Mouse (Mus musculus) thymus, postnatal 36 days (tissue): ENCODE results near the gene Dus1l.
"Not testable (repeated sequence)": the region's sequence is repeated elsewhere in the genome, so short reads cannot be mapped to it uniquely, and the experiment has no call there.

ENCODE experiments used
- DNase-seq, 2 experiments: peaks; one replicate each; pipeline ENCODE4 v3.0.0; 2022; ENCODE audit warnings: mixed read lengths in 2 of 2

The Dus1l gene

DNA sequence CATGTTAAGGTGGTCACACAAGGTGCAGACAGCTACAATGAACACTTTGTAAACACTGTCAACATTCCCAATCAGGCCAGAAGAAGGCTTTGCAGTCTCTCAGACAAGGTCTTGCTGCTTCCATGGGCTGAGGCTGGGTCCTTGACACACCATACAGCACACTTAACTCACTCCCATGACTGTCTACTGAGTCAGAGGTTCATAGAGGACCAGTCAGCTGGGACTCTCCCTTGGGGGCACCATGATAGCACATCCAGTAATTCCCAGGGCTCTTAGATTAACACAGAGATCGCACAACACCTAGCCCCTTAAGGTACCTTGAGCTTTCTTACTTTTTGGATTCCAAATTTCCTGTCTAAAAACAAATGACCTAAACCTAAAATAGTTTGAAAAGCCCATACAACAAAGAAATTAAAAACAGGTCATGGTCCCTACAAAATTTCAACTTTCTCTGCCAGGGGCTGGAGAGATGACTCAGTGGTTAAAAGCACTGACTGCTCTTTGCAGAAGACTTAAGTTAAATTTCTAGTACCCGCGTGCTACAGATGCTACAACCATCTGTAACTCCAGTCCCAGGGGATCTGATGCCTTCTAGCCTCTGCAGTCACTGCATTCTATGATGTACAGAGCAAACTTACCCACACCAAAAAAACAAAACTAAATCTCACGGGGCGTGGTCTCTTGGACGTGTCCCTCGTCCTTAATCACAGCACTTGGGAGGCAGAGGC, 22.6 kb downstream of the Dus1l start:
- no peak for DNase-seq

DNA sequence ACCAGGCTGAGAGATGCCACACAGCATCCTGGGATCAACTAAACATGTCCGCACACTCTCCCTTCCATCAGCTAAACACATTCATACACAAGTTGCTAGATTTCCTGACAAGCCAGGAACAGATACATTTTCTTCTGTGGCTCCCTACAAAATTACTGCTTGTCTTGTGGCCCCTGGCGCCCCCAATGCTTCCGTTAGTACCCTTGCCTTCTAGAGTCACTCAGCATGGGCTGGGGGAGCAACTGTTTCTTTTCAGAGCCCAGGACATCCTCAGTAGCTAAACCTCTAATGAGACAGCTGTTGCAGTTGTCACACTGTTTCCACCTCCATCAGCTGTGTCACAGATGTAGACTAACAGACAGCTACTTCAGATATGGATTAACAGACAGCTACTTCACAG, 23.5 kb downstream of the Dus1l start:
- no peak for DNase-seq

DNA sequence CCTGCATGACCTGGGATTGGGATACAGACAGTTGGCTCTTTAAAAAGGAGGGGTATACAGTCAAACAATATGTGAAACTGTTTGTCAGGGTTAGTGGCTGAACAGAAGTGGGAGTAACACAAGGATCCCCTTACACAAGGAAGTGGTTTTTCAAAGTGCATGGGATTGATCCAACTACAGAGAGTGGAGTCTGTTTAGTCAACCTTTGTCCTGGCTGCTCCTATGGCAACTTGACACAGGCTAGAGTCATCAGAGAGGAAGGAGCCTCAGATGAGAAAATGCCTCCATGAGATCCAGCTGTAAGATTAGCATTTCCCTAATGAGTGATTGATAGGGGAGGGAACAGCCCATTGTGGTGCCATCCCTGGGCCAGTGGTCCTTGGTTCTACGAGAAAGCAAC, 28.0 kb downstream of the Dus1l start:
- no peak for DNase-seq

DNA sequence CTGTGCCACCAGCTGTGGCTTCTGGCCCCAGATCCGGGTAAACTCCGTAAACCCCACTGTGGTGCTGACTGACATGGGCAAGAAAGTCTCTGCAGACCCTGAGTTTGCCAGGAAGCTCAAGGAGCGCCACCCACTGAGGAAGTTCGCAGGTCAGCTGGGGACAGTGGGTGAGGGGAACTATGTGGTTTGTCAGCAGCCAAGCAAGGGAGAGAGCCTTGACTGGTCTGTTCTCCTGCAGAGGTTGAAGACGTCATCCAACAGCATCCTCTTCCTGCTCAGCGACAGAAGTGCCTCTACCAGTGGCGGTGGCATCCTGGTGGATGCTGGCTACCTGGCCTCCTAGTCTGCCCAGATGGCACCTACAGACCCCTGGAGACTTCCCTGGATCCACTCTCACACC, 29.2 kb downstream of the Dus1l start:
- DNase-seq, result not testable (repeated sequence)

DNA sequence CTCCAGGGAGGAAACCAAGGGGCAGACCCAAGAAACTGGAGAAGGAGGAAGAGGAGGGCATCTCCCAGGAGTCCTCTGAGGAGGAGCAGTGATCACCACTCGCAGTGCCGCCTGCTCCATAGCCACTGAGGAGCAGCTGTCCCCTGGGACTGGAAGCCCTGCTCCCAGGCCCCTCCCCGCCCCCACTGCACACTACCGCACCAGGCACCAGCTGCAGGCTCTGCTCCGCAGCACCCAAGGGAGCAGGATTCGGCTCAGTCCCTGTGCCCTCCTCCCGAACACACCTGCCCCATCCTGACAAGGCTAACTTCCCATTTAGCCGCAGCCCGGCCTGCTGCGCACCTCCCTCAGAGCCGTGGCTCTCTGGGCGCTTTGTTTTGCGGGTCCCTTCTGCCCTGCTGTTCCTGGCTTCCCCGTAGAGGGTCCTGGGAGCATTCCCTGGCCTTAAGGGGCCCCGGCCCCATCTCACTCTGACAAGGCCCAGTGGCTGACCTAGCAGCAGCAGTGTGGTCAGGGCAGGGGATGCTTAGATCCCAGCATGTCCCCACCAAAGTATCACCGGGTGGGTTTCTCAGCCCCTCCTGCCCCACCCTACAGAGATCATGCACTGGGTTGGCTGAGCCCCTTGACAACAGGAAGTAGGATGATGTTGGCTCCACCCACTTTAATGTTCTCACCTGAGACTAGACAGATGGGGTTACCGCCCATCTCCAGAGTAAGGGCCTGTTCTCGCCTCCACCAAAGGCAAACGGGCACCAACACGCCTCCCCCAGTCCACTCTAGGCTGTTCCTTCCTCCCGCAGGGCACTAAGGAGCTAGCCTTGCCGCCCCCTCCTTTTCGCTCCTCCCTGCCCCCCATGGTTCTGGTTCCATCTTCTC, 32.8 kb downstream of the Dus1l start:
- not testable (repeated sequence) for DNase-seq

DNA sequence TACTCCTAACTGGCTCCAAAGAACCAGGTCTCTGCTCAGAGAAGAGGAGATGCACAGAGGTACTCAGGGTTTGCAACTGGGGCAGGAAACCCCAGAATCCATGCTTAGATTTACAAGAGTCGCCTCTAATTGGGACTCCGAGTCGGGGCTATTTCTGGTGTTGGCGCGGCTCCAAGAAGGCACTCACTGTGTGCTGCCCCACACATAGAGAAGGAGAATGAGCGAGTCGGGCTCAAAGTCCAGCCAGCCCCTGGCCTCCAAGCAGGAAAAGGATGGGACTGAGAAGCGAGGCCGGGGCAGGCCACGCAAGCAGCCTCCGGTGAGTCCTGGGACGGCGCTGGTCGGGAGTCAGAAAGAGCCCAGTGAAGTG, 33.5 kb downstream of the Dus1l start, which contains the start of gene Hmga1b:
TSS of gene Hmga1b (plus strand) at position 123 of the 370 bp plus-strand sequence.
- not testable (repeated sequence) for DNase-seq

DNA sequence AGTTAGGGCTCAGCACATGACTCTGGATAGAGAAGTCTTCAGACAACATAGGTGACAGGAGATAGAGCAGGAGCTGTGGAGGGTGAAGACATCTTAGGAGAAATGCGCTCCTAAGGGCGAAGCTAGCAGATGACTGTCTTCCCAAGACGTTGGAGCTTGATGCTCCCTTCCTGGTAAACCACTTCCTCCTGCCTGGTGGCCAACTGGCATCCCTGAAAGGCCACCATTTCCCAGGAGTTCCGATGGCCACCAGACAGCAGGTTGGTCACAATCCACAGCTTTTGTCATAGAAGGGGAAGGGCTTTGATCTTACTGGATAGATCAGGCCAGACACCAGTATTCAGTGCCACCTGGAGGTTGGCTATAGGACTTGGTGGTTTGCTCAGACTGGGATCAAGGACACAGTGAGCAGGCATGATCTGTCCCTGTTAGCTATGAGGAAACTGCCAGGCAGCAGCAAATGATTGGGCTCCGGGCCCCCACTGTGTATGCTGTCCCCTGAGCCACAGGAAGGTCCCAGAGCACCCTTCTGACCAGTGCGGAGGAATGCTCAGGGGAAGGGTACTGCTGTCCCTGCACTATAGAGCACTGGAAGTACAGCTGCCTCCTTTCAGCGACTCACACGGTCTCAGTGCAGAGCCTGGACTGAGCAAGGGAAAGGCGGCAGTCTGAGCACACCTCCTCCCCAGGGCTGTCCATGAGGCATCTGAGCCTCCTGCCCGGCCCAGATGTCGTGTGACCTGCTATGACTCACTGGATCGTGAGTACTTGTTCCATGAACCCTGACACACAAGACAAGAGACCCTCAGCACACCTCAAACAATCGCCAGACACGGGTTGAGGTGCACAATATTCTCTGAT, 34.2 kb downstream of the Dus1l start:
- no peak for DNase-seq

DNA sequence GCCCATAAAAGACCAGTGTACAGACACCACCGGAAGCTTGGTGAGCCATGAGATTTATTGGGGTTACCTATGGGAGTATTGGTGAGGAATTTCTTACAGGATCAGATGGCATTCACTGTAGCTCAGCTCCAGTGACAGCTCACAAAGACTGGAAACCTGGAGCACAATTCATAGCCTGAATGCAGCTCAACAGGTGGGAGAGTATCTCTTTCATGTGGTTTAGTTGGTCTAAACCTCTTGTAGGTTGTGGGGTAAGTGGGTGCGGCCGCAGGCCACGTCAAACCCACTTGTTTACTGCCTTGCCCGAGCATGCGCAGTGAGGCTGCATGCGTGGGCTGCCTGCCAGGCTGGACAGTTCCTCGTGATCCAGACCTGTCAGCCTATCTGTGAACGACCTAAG, 36.0 kb downstream of the Dus1l start:
- DNase-seq, result no peak

DNA sequence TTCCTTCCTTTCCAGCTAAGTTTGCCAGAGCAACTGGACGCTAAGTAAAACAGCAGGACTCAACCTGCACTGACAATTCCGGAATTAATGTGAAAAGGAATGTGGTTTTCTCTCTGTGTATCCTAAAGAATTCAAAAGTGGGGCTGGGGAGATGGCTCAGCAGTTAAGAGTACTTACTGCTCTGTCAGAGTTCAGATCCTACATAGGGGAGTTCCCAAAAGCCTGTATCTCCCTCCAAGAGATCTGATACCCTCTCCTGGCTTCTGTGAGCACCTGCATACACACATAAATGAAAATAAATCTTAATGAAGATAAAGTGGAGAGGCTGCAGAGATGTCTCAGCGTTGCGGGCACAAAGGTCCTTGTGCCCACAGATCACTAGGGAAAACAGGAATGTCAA, 44.6 kb downstream of the Dus1l start:
- DNase-seq, result no peak

DNA sequence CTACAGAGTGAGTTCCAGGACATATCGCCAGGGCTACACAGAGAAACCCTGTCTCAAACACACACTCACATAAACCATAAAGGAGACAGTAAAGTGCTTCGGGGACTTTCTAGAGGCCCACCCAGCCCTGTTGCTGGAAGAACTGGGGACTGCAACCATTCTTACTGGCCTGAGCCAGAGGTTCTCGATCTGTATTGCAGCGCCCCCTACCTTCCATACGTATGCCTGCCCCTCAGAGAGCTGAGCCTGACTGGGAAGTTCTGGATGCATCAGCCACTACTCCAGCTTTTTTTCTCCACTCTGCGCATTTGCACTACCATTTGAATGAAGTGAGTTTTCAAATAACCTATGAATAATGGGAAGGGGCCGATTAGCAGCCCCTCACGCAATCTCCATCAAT, 46.8 kb downstream of the Dus1l start:
- peak; percentile 25 to 34 for DNase-seq

DNA sequence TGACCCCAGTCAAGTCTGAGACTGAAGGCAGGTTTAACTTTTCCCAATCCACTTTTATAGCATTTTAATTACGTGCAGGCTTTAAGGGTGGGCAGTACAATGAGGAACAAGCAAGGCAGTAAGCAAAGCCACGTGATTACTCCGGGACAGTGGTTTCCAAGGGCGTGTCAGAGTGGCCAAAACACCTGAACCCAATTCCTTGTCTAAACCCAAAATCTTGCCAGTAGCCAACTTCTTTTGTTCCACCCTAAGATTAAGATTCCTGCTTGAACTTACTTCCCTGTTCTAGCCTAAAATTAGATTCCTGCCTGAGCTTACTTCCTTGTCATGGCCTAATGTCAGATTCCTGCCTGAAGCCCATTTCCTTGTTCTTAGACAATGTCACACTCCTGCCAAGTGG, 48.2 kb downstream of the Dus1l start:
- DNase-seq, result no peak

DNA sequence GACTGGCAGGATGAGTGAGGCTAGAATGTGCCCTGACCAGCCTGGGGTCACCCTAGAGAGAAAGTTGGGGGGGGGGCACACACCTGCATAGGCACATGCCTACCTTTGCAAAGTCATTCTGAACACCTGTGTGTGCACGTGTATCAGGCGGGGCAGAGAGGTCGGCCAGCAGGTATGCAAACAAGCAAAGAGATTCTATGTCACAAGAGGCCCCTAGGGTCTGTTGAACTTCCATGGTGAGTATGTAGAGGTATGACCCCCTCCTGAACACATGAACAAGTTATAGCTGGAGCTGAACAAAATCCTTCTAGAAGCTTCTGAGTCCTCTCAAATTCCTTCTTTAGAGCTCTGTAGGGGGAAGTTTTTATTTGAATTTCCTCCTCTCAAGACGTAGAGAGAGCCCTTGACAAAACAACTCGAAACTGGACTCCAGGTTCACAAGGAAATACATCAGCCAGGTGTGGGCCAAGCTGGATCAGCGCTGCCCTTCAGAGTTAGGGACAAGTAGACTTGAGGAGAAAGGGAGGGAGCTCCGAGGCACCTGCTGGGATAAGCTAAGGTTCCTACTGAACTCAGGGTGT, 52.0 kb downstream of the Dus1l start:
- no peak for DNase-seq

DNA sequence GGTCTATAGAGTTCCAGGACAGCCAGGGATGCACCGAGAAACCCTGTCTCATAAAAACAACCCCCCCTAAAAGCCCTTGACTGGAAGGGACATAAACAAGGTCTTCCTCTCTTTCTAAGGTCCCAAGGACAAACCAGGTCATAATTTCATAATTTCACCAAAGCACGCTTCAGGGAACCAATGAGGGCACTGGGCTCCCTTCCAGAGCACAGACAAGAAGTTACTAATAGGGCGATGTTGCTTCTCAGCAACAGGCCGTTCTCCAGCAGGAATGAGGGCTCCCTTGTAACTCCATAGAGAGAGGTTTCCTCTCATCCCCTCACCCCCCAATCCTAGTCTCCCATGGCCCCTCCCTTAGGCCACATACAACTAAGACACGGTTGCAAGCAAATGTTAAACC, 55.2 kb downstream of the Dus1l start:
- no peak for DNase-seq
